Mouse (Mus musculus) small intestine, adult 2 months (tissue): Measurements from ENCODE around the gene Akr1b3.

Source experiments
- CTCF ChIP-seq: fragments of 200-500 bp; IDR thresholded peaks from 2 replicates; pipeline ENCODE4 v1.5.1; 2012; ENCODE audit warnings: low read depth, mild to moderate bottlenecking, control low read depth, inconsistent platforms, low read length, moderate library complexity, mixed read lengths; ENCODE audit not compliant: insufficient replicate concordance, insufficient read length; ENCODE audit errors: extremely low read depth
- POLR2A ChIP-seq: fragments of 200-500 bp; IDR thresholded peaks from 2 replicates; pipeline ENCODE4 v1.6.1; 2012; ENCODE audit warnings: low read depth, mild to moderate bottlenecking, control low read depth, inconsistent platforms, low read length, moderate library complexity

DNA sequence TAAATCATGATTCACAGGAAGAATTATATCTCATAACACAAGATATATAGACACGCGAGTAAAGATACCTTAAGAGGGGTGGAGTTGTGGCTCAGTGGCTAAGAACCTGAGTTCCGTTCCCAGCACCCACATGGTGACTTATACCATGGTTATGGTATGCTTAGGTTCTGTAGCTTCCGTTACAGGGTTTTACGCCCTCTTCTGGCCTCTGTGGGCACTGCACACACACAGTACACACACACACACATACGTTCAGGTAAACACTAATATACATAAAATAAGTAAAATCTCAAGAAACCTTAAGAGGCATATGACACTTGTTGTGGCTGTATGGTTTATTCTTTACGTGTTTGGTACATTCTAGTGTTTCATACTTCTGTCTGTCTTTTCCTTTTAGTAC, 4.8 kb upstream of the Akr1b3 start:
- TF ChIP-seq POLR2A: no peak
- no peak for TF ChIP-seq CTCF
